Mouse (Mus musculus) left cerebral cortex, postnatal 36 days (tissue): ENCODE results near the gene Fam149a. TPM values are rescaled to one million over a fixed set of nuclear protein-coding genes. Genes with fewer than 3 reads are reported as not detected.
A peak's percentile ranks its signal among the peaks of the same experiment; 100 is the strongest.
"Not testable (repeated sequence)": the region's sequence is repeated elsewhere in the genome, so short reads cannot be mapped to it uniquely, and the experiment has no call there.

Experiments used
- DNase-seq, 2 experiments: peaks; one replicate each; pipeline ENCODE4 v3.0.0; 2021 to 2022; ENCODE audit warnings: low spot score in 2 of 2, mixed read lengths in 1 of 2
- intact Hi-C: fragments of 180-260 bp; cut with DNase I; formaldehyde crosslinking; loops from one replicate; pipeline ENCODE4 v1.15.1; 2025
- total RNA-seq, 2 experiments: library from RNA; stranded (reverse); gene quantifications; 2 replicates each; pipeline ENCODE4 v1.2.3; 2021

Fam149a gene
- total RNA-seq, 2 experiments from 2014 or later: 20.7 to 25.3 TPM

DNA sequence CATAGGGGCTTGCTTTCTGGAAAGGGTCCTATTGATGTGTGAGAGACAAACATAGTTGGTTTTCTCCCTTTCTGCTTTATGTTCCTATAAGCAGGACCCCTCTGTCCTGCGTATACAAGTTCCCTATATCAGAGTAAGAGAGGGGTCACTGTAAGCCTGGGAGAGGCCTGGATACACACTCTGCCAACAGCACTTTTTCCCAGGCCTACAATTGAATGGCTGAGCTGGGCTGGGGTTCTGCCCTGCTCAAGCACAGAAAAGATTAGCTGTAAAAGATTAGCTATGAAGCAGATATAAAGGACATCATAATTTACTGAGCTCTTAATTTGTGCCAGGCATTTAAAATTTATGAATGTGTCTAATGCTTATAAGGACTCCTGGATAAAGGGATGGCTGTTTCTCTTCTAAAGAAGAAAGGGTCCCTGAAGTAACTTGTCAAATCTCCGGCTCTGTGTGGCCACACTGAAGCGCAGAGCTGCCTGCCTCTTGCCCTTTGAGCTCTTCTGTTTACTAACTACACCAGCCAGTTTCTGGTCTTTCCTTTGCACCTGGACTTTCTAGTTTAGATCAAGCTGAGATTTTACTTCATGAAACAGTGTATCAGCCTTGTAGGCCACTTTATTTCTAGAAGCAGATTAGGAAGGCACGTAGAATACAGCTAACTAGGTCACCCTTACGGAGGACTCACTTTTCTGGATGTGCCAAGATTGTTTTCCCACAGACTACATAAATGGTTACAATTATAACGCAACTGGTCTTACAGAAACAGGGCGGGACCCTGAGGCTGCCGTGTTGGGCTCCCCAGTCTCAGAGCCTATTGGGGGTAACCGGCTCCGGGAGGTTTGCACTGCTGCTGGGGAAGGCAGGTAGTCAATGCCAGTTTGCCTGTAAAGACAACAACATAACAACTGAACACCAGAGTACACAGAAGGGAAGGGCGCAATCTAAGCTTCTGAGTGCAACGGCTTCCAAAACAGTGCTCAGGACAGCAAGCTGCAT is 40.2 kb downstream of the Fam149a start:
- no peak for DNase-seq
- intact Hi-C loops: no loop called here

GRCm38 (mm10) chr8:45333493-45333892 is 48.6 kb downstream of the Fam149a start:
- peak; percentile 5 to 7 for DNase-seq
- intact Hi-C loops: no loop called here

DNA sequence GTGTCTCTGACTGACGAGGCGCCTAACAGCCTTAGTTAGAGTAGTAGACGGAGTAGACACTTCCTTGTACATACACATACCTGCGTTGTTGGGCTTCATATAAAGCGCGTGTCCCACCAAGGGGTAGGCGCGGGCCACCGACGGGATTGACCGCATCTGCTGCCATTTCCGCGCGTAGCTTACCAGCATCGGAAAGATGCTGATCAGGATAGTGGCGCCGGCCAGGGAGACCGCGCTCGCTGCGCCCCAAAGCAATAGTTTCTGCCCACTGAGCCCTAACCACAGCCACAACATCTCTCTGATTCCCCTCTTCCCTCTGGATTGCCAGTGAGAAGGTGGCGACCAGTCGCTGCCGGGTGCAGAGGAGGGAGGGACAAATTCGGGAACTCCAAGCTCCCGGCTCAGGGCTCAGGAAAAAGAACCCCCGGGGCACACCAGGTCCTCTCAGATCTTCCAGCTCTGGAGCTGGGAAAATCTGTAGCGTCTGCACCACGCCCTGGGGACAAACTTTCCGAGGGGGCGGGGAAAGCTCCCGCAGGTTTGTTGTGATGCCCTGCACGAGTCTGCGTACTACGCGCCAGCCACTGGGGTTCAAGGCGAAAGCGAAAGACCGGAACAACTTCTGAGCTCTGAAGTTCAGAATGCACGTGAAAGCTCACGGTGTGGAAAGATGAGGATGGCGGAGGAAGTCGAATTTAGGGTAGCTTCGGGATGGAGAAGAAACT is 49.2 kb downstream of the Fam149a start, which contains the start of gene Cyp4v3:
Cyp4v3 (minus strand) TSS at position 532 of the 725 bp plus-strand sequence.
- DNase-seq: peak; percentile 51 to 62
- intact Hi-C loops: no loop called here

DNA sequence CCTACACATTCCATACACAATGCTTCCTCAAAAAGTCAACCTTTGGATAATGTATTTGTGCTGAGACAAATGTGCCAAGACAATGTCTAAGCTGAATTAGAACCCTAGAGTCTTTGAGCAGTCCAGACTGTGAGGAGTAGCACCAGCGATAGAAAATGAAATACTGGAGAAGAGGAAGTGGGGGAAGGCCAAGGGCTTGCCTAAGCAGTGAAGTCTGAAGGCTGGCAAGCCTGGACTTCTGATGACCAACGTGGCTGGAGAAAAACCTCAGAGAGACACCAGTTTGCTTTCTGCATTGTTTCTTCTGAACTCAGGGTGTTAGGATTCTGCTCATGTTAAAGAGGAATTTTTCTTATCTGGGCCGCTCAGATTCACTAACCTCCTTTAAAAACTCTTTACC is 51.2 kb downstream of the Fam149a start:
- no peak for DNase-seq
- intact Hi-C loops: no loop called here

- intact Hi-C loops: no loop called here
- no peak for DNase-seq
Observed at GRCm38 (mm10) chr8:45329206-45329980, 52.7 kb downstream of the Fam149a start.

DNA sequence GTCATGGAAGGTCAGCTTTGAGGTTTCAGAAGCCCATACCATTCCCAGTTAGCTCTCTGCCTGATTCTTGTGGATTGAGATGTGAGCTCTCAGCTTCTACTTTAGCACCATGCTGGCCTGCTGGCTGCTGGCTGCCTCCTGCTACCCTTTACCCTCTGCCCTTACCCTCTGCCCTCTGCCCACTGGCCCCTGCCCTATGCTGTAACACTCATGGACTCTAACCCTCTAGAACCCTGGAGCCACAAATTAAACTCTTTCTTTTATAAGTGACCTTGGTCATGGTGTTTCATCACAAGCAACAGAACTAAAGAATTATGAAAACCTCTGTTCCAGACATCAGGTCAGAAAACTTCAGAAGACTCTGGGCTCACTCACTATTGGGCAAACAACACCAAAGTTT is 55.0 kb downstream of the Fam149a start:
- DNase-seq, intact Hi-C loops: not testable (repeated sequence)

DNA sequence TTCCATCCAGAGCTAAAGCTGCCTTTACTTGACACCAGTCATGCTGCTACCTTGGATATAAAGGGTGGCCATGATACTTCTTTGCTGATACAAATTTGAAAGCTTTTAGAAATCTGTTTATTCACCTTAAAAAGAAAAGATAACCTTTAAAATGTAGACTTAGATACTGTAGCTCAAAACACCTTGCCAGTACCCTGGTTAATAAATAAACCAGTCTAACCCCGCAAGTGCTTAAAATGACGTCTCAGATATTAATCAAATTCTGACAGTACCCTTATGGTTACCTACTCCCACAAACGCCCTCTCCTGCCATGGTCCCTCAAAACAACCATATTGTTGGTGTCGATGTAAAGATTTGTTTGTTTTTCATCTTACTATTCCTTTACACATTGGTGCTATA is 57.9 kb downstream of the Fam149a start:
- intact Hi-C loops: no loop called here
- DNase-seq: no peak

DNA sequence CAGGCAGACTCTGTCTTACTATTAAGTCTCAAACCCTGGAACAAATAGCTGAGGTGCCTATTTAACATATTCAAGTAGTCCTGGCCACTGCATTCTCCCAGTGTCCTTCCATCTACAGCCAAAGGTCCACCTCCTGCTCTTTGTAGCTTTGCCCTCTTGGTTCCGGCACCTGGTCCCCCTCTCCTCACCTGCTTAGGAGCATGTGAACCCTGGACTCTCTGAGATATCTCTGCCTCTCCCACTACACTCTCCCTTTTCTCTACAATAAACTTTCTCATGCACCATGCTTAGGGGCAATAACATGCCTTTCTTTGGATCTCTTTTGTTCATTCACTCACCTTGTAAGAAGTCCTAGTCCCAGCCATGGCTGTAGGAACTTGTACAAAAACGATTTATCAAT is 60.7 kb downstream of the Fam149a start:
- intact Hi-C loops: no loop called here

DNA sequence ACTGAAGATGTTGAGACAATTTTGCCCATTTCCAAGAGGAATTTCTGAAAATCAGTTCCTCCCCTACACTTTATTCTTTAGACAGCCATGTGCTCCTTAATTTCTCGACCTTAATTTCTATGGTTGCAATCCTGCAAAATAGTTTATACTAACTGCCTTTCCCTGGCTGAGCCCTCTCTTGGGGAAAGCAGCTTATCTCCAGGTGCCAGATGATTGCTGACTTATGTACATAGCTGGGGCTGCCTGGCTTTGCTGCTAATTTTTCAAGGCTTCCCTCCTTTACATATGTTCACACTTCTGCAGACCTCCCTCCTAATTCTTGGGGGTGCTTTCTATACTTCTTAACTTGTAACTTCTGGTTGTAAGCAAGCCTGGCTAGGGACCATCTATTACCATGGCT is 61.2 kb downstream of the Fam149a start:
- intact Hi-C loops: no loop called here
- DNase-seq: no peak

More for the DNA sequence above, 60.7 kb downstream of the Fam149a start:
- no peak for DNase-seq

DNA sequence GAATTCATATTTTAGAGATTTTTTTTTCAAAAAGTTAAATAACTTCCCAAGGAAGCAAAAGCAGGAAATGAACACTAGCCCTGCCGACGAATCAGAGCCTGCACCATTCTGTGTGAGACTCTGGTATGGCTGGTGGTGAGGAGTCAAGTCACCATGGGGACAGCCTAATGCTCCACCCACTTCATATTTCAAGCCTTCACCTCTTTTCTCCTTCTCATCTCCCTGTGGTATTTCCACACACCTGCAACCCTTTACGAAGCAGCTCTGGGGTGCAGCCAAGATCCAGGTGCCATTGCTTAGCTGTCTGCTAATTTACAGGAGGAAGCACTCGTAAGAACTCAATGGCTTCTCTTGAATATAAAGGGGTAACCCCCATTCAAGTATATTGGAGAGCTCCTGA is 71.1 kb downstream of the Fam149a start:
- intact Hi-C loops: no loop called here
- DNase-seq: no peak

GRCm38 (mm10) chr8:45308366-45308765 is 73.7 kb downstream of the Fam149a start, which contains the start of gene Gm45753:
Gene Gm45753 (minus strand): TSS chr8:45308466.
- no peak for DNase-seq
- intact Hi-C loops: no loop called here

- no peak for DNase-seq
- intact Hi-C loops: no loop called here
Observed at GRCm38 (mm10) chr8:45305479-45305878, 76.6 kb downstream of the Fam149a start.

DNA sequence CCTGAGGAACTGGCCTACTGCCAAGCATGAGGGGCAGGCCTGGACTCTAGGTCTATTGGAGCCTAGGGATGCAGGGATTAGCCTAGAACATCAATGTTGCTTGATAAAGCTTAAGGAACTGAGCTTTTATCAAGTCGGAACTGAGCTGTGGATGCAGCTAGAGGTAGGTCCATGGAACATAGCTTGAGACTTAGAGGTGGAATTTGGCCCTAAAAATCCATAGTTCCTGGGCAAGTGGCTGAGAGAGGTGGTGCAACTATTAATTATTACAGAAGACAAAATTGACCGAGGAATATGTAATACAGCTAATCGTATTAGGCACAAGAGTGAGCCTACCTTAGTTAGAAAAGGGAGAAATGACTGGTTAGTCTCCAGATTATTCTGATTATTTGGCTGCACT is 77.7 kb downstream of the Fam149a start:
- intact Hi-C loops: no loop called here
- DNase-seq: no peak

DNA sequence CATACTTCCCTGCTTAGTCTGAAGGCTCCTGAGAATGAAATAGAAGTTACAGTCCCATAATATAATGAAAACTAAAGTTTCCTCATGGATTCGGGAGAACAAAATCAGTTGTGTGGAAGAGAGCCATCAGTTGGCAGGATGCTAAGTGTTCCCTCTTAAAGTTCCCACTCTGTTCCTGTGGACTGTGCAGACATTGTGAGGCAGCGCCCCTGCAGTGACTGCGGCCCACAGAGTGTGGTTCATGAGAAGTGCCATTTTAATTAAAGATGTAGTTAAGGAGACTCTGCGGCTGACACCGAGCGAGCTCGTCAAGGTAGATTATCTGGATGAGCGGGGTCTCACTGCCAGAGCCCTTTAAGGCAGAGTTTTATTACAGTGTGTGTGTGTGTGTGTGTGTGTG is 79.7 kb downstream of the Fam149a start:
- no peak for DNase-seq
- intact Hi-C loops: no loop called here

- intact Hi-C loops: no loop called here
- no peak for DNase-seq
Observed at GRCm38 (mm10) chr8:45295276-45295675, 86.8 kb downstream of the Fam149a start.

- intact Hi-C loops: no loop called here
- no peak for DNase-seq
Observed at GRCm38 (mm10) chr8:45294687-45295086, 87.4 kb downstream of the Fam149a start, which contains the start of gene Klkb1. Gene Klkb1 (minus strand): TSS chr8:45294859.

- intact Hi-C loops: no loop called here
- peak in 1 of 2 experiments; percentile 12 for DNase-seq
Observed at GRCm38 (mm10) chr8:45291790-45292189, 90.3 kb downstream of the Fam149a start.
